Mouse (Mus musculus): ENCODE measurements around the gene Atrnl1. TPM values are rescaled to one million over a fixed set of nuclear protein-coding genes. Genes with fewer than 3 reads are reported as not detected.

Gene Atrnl1
- polyA plus RNA-seq, 1 experiment from 2014 or later = 27.9 TPM

DNA sequence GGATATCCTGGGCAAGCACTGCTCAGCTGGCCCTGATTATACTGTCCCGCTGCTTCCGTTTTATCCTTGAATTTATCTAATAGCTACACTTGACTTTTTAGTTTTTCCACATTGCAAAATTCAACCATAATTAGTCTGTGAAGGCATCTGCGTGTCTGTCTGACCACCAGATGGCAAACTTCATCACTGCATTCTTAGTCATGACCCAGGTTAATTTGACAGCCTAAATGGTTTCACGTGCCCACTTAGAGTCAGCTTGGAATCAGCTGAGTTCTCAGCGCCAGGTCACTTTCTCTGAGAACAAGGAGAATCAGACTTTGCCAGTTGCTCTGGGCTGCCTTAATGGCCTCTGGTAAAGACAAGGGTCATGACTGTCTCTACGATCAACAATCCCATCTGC is 305.5 kb downstream of the Atrnl1 start:
- ChIA-PET CTCF (interaction anchor here (0.8 to 1.1 kb wide), 2 partner anchors 30 to 56 kb away, joined by 3 read pairs; no protein-coding TSS in a partner anchor), POLR2A (no interaction called here)
- DNase-seq (ENCODE audit: low read depth, low spot score) (no peak), ATAC-seq (no peak)
- H3K27me3 ChIP-seq = no peaks in the 10 kb centered on the region
- in situ Hi-C loops (cut with MboI; ENCODE audit: low pct_unique_long_range_greater_than_20kb) = loop anchor here (5.0 kb wide), 1 partner anchor 551 kb away; no protein-coding TSS in a partner anchor
- TF ChIP-seq CTCF (IDR thresholded peaks at IDR 0.05) = peak; percentile 62

GRCm38 (mm10) chr19:57922991-57923390 is 312.2 kb downstream of the Atrnl1 start:
- in situ Hi-C loops (cut with MboI; ENCODE audit: low pct_unique_long_range_greater_than_20kb) = no loop called here
- no peak for DNase-seq (ENCODE audit: low read depth, low spot score)
- ChIA-PET CTCF (interaction anchor here (0.8 kb wide), 1 partner anchor 9 kb away, joined by 3 read pairs; no protein-coding TSS in a partner anchor), POLR2A (no interaction called here)
- TF ChIP-seq CTCF (IDR thresholded peaks at IDR 0.05) = no peak
- no peak for ATAC-seq
- no peaks in the 10 kb centered on the region for H3K27me3 ChIP-seq

DNA sequence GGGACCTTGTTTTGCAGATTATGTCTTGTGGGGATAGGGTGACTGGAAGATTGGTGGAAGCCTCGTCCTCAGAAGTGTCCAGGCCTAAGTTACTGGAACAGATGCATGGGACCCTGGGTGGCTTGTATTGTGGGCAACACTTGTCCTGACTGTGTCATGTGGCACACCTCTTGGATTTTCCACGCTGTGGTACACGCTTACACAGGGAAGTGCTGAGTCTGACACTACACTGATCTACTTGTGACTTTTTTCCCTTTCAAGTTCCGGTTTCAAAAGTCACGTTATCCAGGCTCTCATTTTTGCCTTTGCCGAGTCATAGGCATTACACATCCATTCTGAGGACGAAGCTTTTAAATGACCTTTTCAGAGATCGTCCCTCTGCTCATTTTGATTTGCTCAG is 314.0 kb downstream of the Atrnl1 start:
- in situ Hi-C loops (cut with MboI; ENCODE audit: low pct_unique_long_range_greater_than_20kb) = no loop called here
- TF ChIP-seq CTCF (IDR thresholded peaks at IDR 0.05) = no peak
- no peak for ATAC-seq
- ChIA-PET POLR2A (interaction anchor here (0.6 kb wide), 1 partner anchor 165 kb away, joined by 4 read pairs; no protein-coding TSS in a partner anchor), CTCF (no interaction called here)
- no peaks in the 10 kb centered on the region for H3K27me3 ChIP-seq
- no peak for DNase-seq (ENCODE audit: low read depth, low spot score)

DNA sequence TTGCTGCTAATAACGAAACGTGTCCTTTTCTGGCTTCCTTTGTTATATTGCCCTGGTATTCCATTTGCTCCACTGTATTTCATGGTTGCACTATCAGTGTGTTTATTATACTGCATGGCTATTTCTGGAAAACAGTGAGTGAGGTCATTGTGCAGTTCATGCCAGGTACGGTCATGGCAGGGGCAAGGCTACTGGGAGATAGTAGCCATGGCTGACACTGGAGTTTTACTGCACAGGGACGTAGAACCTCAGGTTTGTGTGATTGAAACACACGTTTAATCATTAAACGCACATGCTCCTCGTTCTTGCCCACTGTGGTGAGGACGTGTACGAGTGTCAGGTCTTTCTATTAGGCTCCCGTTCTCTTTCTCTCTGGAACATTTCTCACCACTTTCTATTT is 314.8 kb downstream of the Atrnl1 start:
- TF ChIP-seq CTCF (IDR thresholded peaks at IDR 0.05) = no peak

DNA sequence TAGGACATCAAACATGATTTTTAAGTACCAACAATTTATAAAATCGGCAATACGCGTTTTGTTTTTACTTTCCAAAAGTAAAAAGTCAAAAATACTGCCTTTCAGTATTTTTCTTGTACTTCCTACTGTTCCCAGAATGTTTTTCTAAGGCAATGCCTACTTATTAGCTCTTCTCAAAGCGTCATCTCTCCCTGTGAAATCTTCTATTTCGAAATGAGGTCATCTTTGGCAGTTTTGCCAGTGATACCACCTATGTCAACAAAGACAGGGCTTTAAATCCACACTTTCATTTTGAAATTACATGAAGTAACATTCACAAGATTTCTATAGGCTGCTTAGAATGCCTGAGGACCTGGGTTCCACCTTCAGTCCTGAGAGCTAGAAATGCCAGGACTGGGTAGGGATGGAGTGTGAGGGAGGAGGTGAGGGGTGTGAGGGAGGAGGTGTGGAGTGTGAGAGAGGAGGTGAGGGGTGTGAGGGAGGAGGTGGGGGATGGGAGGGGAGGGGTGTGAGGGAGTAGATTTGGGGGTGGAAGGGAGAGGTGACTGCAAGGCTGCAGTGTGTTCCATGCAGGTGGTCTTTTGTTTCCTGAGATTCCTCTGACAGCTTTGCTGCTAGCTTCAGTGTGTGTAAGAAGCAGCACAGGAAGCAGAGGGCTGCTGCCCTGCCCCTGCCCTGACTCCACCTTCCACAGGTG is 315.5 kb downstream of the Atrnl1 start:
- ATAC-seq = peak; percentile 82

More for the DNA sequence above, 314.8 kb downstream of the Atrnl1 start:
- DNase-seq (ENCODE audit: low read depth, low spot score) (no peak), ATAC-seq (no peak)
- CTCF ChIA-PET = no interaction called here
- POLR2A ChIA-PET = interaction anchor here (0.6 kb wide), 1 partner anchor 164 kb away, joined by 4 read pairs; no protein-coding TSS in a partner anchor
- in situ Hi-C loops (cut with MboI; ENCODE audit: low pct_unique_long_range_greater_than_20kb) = no loop called here
- H3K27me3 ChIP-seq = no peaks in the 10 kb centered on the region

GRCm38 (mm10) chr19:57926941-57927471 is 316.2 kb downstream of the Atrnl1 start:
- no peaks in the 10 kb centered on the region for H3K27me3 ChIP-seq
- no peak for DNase-seq (ENCODE audit: low read depth, low spot score)
- TF ChIP-seq CTCF (IDR thresholded peaks at IDR 0.05) = no peak
- no peak for ATAC-seq
- CTCF ChIA-PET = interaction anchor here (0.9 to 1.5 kb wide), 2 partner anchors 9 to 60 kb away, joined by 3 to 4 read pairs; no protein-coding TSS in a partner anchor
- in situ Hi-C loops (cut with MboI; ENCODE audit: low pct_unique_long_range_greater_than_20kb) = no loop called here
- POLR2A ChIA-PET = no interaction called here

More for the DNA sequence above, 315.5 kb downstream of the Atrnl1 start:
- ChIA-PET POLR2A (no interaction called here), CTCF (interaction anchor here (0.9 to 1.5 kb wide), 2 partner anchors 9 to 60 kb away, joined by 3 to 4 read pairs; no protein-coding TSS in a partner anchor)
- DNase-seq (ENCODE audit: low read depth, low spot score) = no peak
- in situ Hi-C loops (cut with MboI; ENCODE audit: low pct_unique_long_range_greater_than_20kb) = no loop called here
- H3K27me3 ChIP-seq = no peaks in the 10 kb centered on the region
- TF ChIP-seq CTCF (IDR thresholded peaks at IDR 0.05) = no peak

GRCm38 (mm10) chr19:57927566-57928523 is 317.0 kb downstream of the Atrnl1 start:
- ChIA-PET CTCF (interaction anchor here (1.5 kb wide), 1 partner anchor 8 kb away, joined by 4 read pairs; no protein-coding TSS in a partner anchor), POLR2A (no interaction called here)
- ATAC-seq = no peak
- no peaks in the 10 kb centered on the region for H3K27me3 ChIP-seq
- no peak for DNase-seq (ENCODE audit: low read depth, low spot score)
- TF ChIP-seq CTCF (IDR thresholded peaks at IDR 0.05) = no peak
- in situ Hi-C loops (cut with MboI; ENCODE audit: low pct_unique_long_range_greater_than_20kb) = no loop called here

DNA sequence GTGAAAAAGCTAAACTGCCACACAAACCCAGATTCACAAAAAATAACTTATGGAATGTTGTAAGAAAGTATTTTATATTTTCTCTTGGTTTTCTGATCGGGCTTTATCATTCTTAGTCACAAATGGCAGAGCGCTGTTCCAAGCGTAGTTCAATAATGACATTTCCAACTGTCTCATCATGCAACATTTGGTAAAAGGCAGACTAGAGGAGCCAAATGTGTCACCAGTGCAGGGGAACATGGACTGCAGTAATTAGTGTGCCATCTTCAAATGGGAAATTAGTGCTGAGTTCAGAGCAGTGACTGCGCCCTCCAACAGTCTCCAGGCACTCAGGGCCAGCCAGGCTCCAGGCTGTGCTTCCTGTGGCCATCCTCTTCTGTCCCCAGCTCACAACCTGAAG is 320.8 kb downstream of the Atrnl1 start:
- in situ Hi-C loops (cut with MboI; ENCODE audit: low pct_unique_long_range_greater_than_20kb) = no loop called here
- no peaks in the 10 kb centered on the region for H3K27me3 ChIP-seq
- POLR2A ChIA-PET = no interaction called here
- CTCF ChIA-PET = interaction anchor here (1.0 to 2.1 kb wide), 2 partner anchors 9 to 31 kb away, joined by 3 to 7 read pairs; no protein-coding TSS in a partner anchor
- no peak for ATAC-seq
- no peak for TF ChIP-seq CTCF (IDR thresholded peaks at IDR 0.05)
- DNase-seq (ENCODE audit: low read depth, low spot score) = no peak

DNA sequence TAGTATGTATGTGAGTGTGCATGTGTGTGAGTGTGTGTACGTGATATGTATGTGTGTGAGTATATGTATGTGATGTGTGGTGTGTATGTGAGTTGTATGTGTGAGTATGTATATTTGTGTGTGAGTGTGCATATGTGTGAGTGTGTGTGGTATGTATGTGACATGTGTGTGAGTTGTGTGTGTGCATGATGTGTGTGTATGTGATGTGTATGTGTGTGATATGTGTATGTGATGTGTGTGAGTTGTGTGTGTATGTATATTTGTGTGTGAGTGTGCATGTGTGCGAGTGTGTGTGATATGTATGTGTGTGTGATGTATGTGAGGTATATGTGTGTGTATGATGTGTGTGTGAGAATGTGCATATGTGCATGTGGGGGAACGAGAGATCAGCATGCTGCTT is 326.0 kb downstream of the Atrnl1 start:
- no peaks in the 10 kb centered on the region for H3K27me3 ChIP-seq
- ChIA-PET POLR2A (no interaction called here), CTCF (no interaction called here)
- DNase-seq (ENCODE audit: low read depth, low spot score) (no peak), ATAC-seq (no peak)
- in situ Hi-C loops (cut with MboI; ENCODE audit: low pct_unique_long_range_greater_than_20kb) = no loop called here
- no peak for TF ChIP-seq CTCF (IDR thresholded peaks at IDR 0.05)

GRCm38 (mm10) chr19:57939166-57939565 is 328.3 kb downstream of the Atrnl1 start:
- POLR2A ChIA-PET = no interaction called here
- no peak for TF ChIP-seq CTCF (IDR thresholded peaks at IDR 0.05)
- in situ Hi-C loops (cut with MboI; ENCODE audit: low pct_unique_long_range_greater_than_20kb) = no loop called here
- ATAC-seq = no peak
- CTCF ChIA-PET = interaction anchor here (1.3 kb wide), 1 partner anchor 60 kb away, joined by 3 read pairs; no protein-coding TSS in a partner anchor
- no peaks in the 10 kb centered on the region for H3K27me3 ChIP-seq
- DNase-seq (ENCODE audit: low read depth, low spot score) = no peak

Measured in Patski (cell line).